Mouse (Mus musculus): ENCODE measurements around the gene Nfib. TPM values are rescaled to one million over a fixed set of nuclear protein-coding genes. Genes with fewer than 3 reads are reported as not detected.

Nfib gene
- total RNA-seq, 2 experiments from 2014 or later, result 119 to 122 TPM

DNA sequence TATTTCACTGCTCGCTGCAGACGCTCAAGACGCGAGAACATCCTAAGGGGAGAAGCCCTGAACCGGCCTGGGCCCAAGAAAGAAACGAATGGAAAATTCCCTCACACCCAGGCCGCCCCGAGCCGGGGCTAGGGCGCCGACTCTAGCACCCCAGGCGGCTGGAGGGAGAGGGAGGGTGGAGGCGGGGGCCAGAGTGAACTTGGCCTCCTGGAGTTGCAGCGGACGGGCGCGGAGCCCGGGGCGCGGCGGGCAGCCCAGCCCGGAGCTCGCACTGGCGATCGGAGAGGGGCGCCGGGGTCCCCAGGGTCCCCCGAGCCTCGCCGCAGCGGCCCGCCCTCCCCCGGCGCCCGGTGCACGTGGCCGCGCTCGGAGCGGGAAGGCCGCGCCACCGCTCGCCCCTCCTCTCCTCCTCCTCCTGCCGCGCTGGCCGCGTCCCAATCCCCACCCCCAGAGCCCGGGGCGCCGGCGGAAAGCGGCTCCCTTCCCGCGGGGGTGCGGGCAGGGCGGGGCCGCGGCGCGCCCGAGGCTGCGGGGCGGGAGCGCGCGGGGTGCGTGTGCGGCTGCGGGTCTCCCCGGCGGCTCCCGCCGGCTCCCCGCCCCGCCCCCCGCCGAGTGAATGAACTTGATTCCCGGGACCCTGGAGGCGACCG is 199.3 kb downstream of the Nfib start:
- intact Hi-C loops (cut with DNase I), result loop anchor here (5.0 kb wide), 2 partner anchors 144 to 439 kb away; no protein-coding TSS in a partner anchor
- DNase-seq (ENCODE audit: low spot score), result peak; percentile 88

DNA sequence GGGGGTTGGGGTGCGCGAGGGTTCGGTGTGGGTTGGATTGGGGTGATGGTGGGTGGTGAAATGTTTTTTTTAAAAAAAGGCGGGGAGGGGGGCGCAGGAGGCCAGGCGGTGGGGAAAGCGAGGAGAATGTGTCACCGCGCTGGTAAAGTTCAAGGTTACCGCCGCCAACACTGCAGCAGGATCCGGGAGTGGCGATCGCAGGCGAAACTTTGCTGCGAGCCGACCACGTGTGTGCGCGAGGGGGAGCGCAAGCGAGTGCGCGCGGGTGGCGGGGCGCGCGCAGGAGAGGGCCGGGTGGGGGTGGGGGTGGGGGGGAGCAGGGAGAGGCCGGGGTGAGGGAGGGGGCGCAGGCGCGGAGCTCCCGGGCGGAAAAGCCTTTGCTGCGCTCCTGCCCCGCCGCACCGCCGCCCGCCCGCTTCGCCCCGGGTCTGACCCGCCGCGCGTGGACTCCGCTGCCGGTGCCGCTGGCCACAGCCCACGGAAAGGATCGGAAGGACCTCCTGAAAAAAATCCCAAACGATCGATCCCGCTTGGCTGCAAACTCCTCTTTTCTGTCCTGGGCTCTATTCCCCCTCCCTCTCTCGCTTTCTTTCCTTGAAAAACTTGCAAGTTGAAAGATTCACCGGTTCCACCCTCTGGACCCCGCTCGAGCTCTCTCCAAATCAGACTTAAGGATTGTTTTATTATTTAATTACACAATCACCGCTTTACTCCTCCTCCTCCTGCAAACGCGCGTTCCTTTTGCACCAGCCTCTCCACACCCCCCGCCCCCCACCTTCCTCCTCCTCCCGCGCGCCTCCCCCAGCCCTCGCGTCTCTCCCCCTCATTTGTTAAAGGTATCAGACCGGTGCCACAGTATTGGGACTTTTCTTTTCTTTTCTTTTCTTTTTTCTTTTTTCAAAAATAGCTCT is 200.2 kb downstream of the Nfib start:
- peak; percentile 65 for DNase-seq (ENCODE audit: low spot score)
- intact Hi-C loops (cut with DNase I), result loop anchor here (2.0 to 5.0 kb wide), 4 partner anchors 59 to 438 kb away; no protein-coding TSS in a partner anchor

DNA sequence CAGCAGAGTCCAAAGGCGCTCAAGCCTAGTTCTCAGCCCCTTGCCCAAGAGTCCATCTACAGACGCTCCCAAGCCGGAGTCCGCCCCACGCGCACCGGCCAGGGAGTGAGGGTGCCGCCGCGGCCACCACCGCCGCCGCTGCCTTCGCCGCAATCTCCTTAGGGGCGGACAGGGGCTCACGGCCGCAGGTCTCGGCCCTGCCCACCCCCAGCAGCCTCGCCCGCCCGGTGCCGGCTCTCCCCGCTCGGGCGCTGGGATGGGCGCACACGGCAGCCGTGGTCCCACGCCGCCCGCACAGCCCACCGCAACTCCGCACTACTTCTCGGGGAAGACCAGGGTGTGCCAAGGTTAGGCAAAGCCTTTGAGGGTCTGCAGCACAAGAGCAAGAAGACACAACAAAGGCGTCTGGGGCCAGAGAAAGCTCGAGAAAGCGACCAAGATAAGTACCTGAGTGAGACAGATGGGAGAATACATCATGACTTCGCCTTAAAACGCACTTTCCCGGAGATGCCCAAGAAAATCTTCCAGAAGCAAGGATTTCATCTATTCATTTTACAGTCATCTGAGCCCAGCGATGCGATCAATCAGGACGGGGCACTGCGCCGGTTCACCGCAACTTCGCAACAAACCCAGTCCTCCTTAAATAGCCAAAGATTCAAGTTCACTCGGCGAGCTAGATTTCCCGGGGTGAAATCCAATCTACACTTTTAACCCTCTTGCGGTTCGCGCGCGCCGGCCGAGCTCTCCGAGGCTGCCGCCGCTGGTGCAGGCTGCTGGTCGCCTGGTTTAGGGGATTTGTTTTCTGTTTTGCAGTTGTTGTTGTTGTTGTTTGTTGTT is 201.0 kb downstream of the Nfib start:
- no peak for DNase-seq (ENCODE audit: low spot score)
- intact Hi-C loops (cut with DNase I), result loop anchor here (2.0 to 5.0 kb wide), 7 partner anchors 33 to 437 kb away; no protein-coding TSS in a partner anchor

DNA sequence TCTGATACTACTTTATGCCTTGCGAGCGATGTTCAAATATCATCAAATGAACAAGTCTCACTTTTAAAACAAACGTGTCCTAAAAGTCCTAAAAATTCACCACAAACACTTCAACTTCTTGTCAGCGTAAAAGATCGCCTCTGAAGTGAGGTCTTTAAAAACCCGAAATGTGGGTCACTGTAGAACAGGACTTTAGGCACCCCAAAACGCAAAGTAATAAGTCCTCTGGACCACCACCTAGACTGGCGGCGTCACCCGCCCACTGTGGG is 201.6 kb downstream of the Nfib start:
- DNase-seq (ENCODE audit: low spot score), result no peak
- intact Hi-C loops (cut with DNase I), result loop anchor here (2.0 to 5.0 kb wide), 5 partner anchors 33 to 192 kb away; no protein-coding TSS in a partner anchor

DNA sequence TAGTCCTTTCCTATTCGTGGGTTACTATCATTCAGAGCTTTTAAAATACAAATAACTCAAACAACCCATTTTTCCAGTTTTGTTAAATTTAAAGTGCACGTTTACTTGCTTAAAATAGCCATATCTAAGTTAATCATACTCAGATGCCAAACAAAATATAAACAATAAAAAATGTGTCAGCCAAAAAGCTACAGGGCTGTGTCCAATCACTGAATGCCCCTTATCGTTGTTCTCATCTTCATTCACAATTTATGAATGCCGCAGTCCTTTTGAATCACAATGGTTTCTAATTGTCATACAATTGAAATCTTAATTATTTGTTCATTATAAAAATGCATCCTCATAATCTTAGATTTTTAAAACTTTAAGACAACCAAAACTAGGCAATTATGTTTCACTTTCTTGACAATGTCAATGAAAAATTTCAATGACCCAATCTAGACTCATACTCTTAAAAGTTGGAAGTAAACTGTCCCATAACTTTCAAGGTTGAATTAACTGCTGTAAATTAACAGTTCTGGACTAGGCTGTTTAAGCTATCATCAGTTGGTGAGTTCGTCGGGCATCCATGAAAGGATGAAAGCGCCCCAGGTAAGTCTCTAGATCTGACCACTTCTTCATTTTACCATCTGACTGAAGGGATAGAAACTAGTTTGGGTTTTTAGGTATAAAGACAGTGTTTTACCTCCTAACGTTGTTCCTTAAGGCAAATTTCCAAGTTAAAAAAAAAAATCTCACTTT is 202.1 kb downstream of the Nfib start:
- DNase-seq (ENCODE audit: low spot score), result no peak
- intact Hi-C loops (cut with DNase I), result loop anchor here (2.0 to 5.0 kb wide), 5 partner anchors 34 to 191 kb away; no protein-coding TSS in a partner anchor

DNA sequence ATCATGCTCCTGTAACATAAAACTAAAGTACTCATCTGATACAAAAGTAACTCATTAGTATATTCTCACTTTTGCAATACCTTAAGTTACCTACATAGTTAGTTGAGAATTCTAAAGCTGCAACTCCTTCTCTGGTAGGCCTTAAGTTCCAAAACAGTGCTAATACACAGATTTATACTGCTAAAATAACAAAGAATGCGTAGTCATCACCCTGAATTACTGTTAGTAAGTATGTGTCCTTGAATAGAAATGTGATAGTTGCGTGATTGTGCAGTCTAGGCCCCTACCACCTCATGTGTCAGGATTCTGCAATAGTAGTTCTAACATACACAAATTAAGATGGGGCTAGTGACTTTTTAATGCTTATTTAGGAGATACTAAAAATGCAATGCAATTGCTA is 202.9 kb downstream of the Nfib start:
- DNase-seq (ENCODE audit: low spot score), result no peak
- intact Hi-C loops (cut with DNase I), result loop anchor here (5.0 kb wide), 3 partner anchors 35 to 190 kb away; no protein-coding TSS in a partner anchor

DNA sequence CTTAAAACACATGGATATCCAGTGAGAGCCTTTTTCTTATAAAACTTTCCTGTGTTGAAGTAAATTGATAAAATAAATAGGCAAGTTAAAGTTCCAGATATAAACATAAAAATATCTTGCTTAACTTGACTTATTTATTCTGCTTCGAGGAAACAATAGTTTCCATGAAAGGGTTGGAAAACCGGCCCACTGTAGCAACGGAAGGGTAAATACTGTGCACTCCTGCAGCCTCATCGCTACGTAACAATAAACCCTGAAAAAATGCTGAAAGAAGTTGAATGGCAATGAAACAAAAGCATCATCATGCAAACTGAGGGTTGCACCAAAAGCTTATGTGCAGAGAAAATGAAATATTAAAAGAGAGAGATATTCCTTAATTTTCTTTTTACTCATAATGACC is 203.5 kb downstream of the Nfib start:
- intact Hi-C loops (cut with DNase I), result loop anchor here (5.0 kb wide), 3 partner anchors 35 to 190 kb away; no protein-coding TSS in a partner anchor

DNA sequence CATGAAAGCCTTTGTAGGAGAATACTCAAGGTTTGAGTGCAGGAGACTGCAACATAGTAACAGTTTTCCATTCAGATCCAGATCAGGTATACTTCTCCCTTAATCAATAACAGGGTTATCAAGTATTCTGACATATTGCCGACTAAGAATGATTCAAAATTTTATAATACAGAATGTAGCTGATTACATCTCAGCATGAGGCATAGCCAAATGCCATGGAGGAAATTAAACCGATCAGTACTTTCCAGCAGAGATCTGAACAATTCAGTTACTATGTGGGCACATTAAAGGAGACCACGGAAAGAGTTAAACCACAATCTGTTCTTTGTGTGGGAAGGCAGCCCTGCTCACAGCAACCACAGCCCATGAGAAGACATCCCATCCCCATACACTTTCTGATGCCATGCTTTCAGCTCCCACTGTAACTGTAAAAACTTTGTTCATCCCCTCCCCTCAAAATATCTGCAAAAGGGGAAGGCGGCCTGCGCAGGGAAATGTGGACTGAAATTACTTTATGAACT is 204.9 kb downstream of the Nfib start:
- DNase-seq (ENCODE audit: low spot score), result no peak
- intact Hi-C loops (cut with DNase I), result loop anchor here (2.0 to 5.0 kb wide), 4 partner anchors 18 to 188 kb away; no protein-coding TSS in a partner anchor

More for the DNA sequence above, 203.5 kb downstream of the Nfib start:
- DNase-seq (ENCODE audit: low spot score), result no peak

DNA sequence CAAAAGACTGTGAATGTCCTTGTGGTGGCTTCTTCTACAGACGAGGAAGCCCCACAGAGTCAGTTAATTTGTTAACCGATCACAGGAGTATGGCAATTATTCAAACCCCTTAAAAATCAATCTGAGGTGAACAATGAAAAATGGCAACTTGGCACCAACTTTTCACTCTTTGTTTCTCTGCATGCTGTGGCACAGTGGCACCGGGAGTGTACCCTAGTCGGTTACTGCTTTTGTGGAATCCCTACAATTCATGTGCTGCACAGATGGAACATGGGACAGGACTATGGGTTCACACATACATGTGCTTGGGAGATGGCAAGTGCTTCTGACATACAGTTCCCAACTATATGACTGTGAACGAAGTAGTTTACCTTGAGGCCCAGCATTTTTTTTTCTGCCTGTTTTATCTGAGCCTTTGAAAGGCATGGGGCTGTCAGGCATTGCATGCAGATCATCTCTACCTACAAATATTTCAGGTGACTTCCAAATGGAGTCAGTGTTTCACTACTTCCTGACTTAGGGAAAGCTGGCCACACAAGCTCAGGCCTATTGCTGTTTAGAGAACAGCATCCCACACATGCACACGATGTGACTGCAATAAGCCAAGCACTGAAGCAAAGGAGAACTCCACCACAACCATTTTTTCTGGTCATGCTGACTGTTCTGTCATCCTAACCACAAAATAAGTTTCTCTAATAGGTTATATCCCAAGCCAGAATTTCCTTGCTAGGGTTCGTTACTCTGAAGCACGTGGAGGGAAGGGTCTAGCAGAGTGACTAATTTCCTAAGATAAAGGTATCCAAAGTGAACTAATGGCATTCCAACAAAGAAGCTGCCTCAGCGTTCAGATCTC is 205.6 kb downstream of the Nfib start:
- DNase-seq (ENCODE audit: low spot score), result no peak
- intact Hi-C loops (cut with DNase I), result loop anchor here (2.0 to 5.0 kb wide), 4 partner anchors 17 to 188 kb away; no protein-coding TSS in a partner anchor

DNA sequence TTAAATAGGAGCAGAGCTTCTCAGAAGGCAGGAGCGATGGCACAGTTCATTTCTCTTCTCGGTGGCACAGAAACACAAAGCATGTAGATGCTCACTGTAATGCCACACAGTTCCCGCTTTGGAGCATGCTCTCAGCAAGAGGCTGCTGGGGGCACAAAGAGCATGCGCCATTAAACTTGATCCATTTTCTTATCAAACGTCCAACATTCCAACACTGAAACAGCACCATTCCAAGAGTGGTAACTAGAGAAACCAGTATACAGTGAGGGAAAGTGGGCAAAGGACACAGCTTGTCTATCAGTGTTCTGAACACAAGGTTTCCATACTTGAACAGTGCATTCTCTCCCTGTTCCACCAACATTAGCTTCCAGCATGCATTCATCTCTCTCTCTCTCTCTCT is 206.3 kb downstream of the Nfib start:
- no peak for DNase-seq (ENCODE audit: low spot score)
- intact Hi-C loops (cut with DNase I), result no loop called here

DNA sequence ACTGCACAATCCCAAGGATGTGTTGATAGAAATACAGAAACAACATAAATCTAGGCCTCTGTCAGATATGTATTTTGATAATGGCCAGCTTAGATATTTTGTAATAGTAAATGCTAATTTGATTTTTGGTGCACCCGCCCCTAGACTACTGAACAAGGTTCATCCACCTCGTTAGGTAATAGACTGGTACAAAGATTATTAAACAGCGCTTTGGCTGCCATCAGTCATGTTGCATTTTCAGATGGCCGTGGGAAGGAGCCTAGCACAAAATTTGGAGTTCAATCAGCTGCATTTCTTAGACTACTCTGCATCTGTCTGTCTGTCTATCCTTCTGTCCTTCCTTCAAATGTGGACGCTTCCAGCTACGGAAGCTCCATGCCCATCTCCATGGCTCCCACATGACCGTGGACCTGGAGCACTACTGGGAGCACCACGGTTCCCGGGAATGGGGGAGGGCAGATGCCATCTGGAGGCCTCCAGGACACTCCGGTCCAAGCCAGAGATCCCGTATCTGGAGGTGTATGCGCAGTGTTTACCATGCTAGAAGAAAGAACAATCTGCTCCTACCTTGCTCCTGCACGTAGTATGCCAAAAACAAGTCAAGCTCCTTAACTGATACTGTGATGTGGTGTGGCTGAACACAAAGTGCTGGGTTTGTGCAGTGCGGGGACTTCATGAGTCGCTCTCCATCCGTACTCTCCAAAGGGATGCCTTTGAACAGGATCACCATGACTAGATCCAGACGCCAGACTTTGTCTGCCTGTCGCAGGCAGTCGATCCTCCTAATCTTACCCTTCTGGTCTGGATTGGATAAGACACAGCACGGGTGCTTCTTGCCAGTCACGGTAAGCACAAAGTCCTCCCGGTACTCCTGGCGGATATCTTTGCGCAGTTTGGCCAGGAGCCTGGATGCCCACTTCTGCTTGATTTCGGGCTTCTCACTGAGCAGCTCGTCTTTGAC is 207.6 kb downstream of the Nfib start:
- no peak for DNase-seq (ENCODE audit: low spot score)
- intact Hi-C loops (cut with DNase I), result no loop called here

DNA sequence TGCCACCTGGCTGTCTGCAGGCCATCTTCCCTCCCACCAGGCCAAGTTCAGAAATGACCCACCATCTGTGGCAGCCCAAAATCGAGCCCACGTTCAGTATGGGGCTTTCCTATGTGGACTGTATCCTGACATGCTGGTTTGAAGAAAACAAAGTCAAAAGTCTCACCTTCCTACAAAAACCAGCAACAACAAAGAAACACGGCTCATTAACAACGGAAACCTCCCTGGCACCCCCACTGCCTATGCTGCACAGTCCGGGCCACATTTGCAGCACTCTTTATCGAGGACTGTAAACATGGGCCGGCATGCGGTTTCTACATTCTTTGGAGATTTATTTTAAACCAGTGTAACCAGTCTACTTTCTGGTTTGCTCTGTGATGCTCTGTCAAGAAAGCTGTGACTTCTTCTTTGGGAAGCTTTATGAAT is 208.4 kb downstream of the Nfib start:
- intact Hi-C loops (cut with DNase I), result no loop called here
- DNase-seq (ENCODE audit: low spot score), result no peak

DNA sequence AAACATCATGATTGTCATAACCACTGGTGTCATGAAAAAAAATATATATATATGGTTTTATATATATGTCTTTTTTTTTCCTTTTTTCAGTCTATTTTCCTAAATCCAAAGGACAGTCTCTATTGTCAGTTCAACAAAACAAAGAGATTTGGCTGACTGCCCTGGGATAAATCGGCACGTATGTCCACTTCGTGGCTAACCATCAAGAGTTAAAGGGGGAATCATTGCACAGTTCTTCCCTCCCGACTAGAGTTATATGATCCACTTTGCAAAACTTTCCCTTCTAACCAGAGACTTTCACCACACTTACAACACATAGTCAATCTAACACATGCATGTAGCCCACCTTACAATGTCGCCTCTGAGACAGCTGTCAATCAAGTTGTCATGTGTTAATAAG is 209.2 kb downstream of the Nfib start:
- intact Hi-C loops (cut with DNase I), result no loop called here
- DNase-seq (ENCODE audit: low spot score), result no peak

DNA sequence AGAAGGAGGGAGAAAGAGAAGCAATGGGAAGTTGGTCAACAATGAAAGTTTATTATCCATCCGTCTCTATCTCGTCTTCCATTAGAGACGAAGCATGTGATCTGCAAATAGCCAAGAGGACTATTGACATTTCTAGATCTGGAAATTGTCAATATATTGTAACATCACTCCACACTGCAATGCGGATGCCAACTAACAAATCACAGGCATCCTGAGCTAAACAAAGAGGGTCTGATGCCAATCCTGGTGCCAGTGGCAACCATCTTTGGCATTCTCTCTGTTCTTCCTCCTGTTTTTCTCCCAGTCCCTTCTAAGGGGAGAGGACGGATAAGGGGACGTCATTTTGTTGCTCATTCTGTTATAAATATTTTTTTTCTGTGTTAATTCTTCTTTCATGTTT is 209.9 kb downstream of the Nfib start:
- DNase-seq (ENCODE audit: low spot score), result no peak
- intact Hi-C loops (cut with DNase I), result no loop called here

DNA sequence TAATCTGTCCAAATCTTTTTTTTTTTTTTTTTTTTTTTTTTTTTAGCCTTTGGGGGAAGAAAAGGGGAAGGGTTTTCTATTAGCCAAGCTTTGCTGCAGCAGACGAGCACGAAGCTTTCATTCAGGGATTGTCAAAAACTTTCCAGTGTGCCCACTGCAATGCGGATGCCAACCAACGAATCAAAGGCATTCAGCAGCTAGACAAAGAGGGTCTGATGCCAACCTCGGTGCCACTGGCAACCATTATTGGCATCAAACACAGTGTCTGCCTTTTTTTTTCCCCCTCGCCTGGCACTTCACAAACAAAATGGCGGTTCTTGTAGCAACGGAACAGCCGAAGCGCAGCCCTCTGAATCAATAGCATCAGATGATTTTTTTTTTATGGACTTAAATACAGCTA is 210.7 kb downstream of the Nfib start:
- intact Hi-C loops (cut with DNase I), result no loop called here

DNA sequence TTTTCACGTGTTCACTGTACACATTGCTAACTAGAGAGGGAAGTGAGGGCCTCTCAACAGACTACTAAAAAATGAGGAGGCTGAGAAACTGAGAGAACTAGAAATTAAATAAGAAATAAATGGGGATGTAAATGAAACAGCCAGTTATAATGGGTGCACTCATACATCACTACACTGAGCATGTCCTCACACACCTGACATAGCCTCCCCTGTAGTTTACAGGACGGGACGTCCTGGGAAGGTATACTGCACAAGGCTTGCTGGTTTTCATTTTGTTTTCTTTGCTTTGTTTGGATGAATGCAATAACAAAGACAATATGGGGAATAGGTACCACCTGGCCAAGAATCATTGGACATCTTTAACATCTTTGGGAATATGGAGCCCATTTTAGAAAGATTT is 211.1 kb downstream of the Nfib start:
- intact Hi-C loops (cut with DNase I), result no loop called here
- no peak for DNase-seq (ENCODE audit: low spot score)

More for the DNA sequence above, 210.7 kb downstream of the Nfib start:
- no peak for DNase-seq (ENCODE audit: low spot score)

DNA sequence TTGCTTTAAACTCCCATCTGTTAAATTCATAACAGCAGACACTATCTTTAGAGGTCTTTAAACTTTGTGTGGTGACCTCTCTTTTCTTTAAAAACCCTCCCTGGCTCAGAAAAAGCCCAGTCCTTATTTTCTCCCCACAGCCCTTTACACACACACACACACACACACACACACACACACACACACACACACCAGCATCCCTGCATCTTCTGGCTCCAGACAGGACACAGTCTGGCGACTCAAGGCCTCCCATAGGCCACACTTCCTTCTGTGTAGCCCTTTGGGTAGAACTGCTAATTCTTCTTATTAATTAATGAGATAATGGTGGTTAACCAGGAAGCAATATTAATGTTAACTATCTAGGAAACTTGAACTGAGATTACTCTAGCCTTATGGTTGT is 211.7 kb downstream of the Nfib start:
- no peak for DNase-seq (ENCODE audit: low spot score)
- intact Hi-C loops (cut with DNase I), result no loop called here
